Mouse (Mus musculus): ENCODE results near the gene Armc6. TPM values are rescaled to one million over a fixed set of nuclear protein-coding genes. Genes with fewer than 3 reads are reported as not detected.

Armc6 gene
- polyA plus RNA-seq, 1 experiment from 2014 or later = 24.8 TPM

Other genes with a start within 250 kb of the Armc6 start
- 60.2 and 62.6 TPM in 2 replicates for gene Gatad2a, start 238.1 kb downstream of the Armc6 start, polyA plus RNA-seq (2016; fragmentation: Nextera tagmentation; extraction: Ambion mirVana)
- 35.4 and 36.2 TPM in 2 replicates for gene Mau2, start 191.7 kb downstream of the Armc6 start, polyA plus RNA-seq (2016; fragmentation: Nextera tagmentation; extraction: Ambion mirVana)
- gene Sugp1, start 191.7 kb downstream of the Armc6 start, polyA plus RNA-seq (2016; fragmentation: Nextera tagmentation; extraction: Ambion mirVana) = 25.1 and 26.2 TPM in 2 replicates
- gene Tm6sf2, start 161.5 kb downstream of the Armc6 start, polyA plus RNA-seq (2016; fragmentation: Nextera tagmentation; extraction: Ambion mirVana) = 0.68 and 0.74 TPM in 2 replicates
- 0.12 and 0.26 TPM in 2 replicates for gene Hapln4, start 151.0 kb downstream of the Armc6 start, polyA plus RNA-seq (2016; fragmentation: Nextera tagmentation; extraction: Ambion mirVana)
- not detected in 2 replicates for gene Ncan, start 113.6 kb downstream of the Armc6 start, polyA plus RNA-seq (2016; fragmentation: Nextera tagmentation; extraction: Ambion mirVana)
- 30.9 and 33.0 TPM in 2 replicates for gene Nr2c2ap, start 103.1 kb downstream of the Armc6 start, polyA plus RNA-seq (2016; fragmentation: Nextera tagmentation; extraction: Ambion mirVana)
- gene Rfxank, start 95.3 kb downstream of the Armc6 start, polyA plus RNA-seq (2016; fragmentation: Nextera tagmentation; extraction: Ambion mirVana) = 9.6 and 9.8 TPM in 2 replicates
- 25.1 and 28.8 TPM in 2 replicates for gene Borcs8, start 95.0 kb downstream of the Armc6 start, polyA plus RNA-seq (2016; fragmentation: Nextera tagmentation; extraction: Ambion mirVana)
- 0.23 and 0.36 TPM in 2 replicates for gene Mef2b, start 94.8 kb downstream of the Armc6 start, polyA plus RNA-seq (2016; fragmentation: Nextera tagmentation; extraction: Ambion mirVana)
- 37.7 and 39.4 TPM in 2 replicates for gene Tmem161a, start 62.1 kb downstream of the Armc6 start, polyA plus RNA-seq (2016; fragmentation: Nextera tagmentation; extraction: Ambion mirVana)
- 6.6 and 8.5 TPM in 2 replicates for gene Slc25a42, start 22.2 kb downstream of the Armc6 start, polyA plus RNA-seq (2016; fragmentation: Nextera tagmentation; extraction: Ambion mirVana)
- gene Sugp2, start 240 bp downstream of the Armc6 start, polyA plus RNA-seq (2016; fragmentation: Nextera tagmentation; extraction: Ambion mirVana) = 24.4 and 24.7 TPM in 2 replicates
- 19.6 and 21.4 TPM in 2 replicates for gene Homer3, start 48.4 kb upstream of the Armc6 start, polyA plus RNA-seq (2016; fragmentation: Nextera tagmentation; extraction: Ambion mirVana)
- gene Ddx49, start 68.0 kb upstream of the Armc6 start, polyA plus RNA-seq (2016; fragmentation: Nextera tagmentation; extraction: Ambion mirVana) = 37.0 and 40.0 TPM in 2 replicates
- 205 and 212 TPM in 2 replicates for gene Cope, start 68.1 kb upstream of the Armc6 start, polyA plus RNA-seq (2016; fragmentation: Nextera tagmentation; extraction: Ambion mirVana)
- gene Cers1, start 81.3 kb upstream of the Armc6 start, polyA plus RNA-seq (2016; fragmentation: Nextera tagmentation; extraction: Ambion mirVana) = 0.45 and 0.63 TPM in 2 replicates
- gene Gdf1, start 95.4 kb upstream of the Armc6 start, polyA plus RNA-seq (2016; fragmentation: Nextera tagmentation; extraction: Ambion mirVana) = 1.0 and 1.5 TPM in 2 replicates
- gene Upf1, start 118.8 kb upstream of the Armc6 start, polyA plus RNA-seq (2016; fragmentation: Nextera tagmentation; extraction: Ambion mirVana) = 30.4 and 30.5 TPM in 2 replicates
- gene Comp, start 139.1 kb upstream of the Armc6 start, polyA plus RNA-seq (2016; fragmentation: Nextera tagmentation; extraction: Ambion mirVana) = 0.27 and 0.63 TPM in 2 replicates
- gene Crtc1, start 205.1 kb upstream of the Armc6 start, polyA plus RNA-seq (2016; fragmentation: Nextera tagmentation; extraction: Ambion mirVana) = 6.6 and 6.9 TPM in 2 replicates
- gene Klhl26, start 242.5 kb upstream of the Armc6 start, polyA plus RNA-seq (2016; fragmentation: Nextera tagmentation; extraction: Ambion mirVana) = 9.4 and 9.5 TPM in 2 replicates